28 mouse cellular contexts compared by ENCODE assay signal in genomic region chr13:51588005-51588404, GRCm38 (mm10). TPM values are rescaled to one million over a fixed set of nuclear protein-coding genes. Genes with fewer than 3 reads are reported as not detected.
DNase-seq lines count a peak whose midpoint lies in the region; ATAC-seq and TF ChIP-seq lines count a peak whose summit lies in the region.
"Had no signal": no experiment of that assay in that cellular context is flagged by ENCODE, and none has a peak within 500 bp of the region (broad histone marks: within the 10 kb centered on the region; RNA-seq: fewer than 3 reads in every experiment).

No protein-coding gene starts in this region.

- 0 out of 2 replicates have a peak overlapping the region, but pooled peaks have one; percentile 33 for H3K4me2 ChIP-seq in heart, embryonic 15.5 days
- no peak overlapping the region for H3K4me2 ChIP-seq in kidney, postnatal 0 days (ENCODE audit: low read length)
- H3K4me2 ChIP-seq: embryonic facial prominence, embryonic 15.5 days; hindbrain, embryonic 12.5 days had no signal

- no peak overlapping the region for H3K4me3 ChIP-seq in heart, embryonic 15.5 days
- no peak overlapping the region for H3K4me3 ChIP-seq in kidney, postnatal 0 days (replicated peaks; ENCODE audit: low read depth, low read length)
- H3K4me3 ChIP-seq: embryonic facial prominence, embryonic 15.5 days; erythroblast, embryonic 14.5 days; forebrain, embryonic 10.5 days; hindbrain, embryonic 12.5 days had no signal

- no peak overlapping the region for H3K27ac ChIP-seq in heart, embryonic 15.5 days
- no peak overlapping the region for H3K27ac ChIP-seq in kidney, postnatal 0 days
- H3K27ac ChIP-seq: embryonic facial prominence, embryonic 15.5 days; forebrain, embryonic 10.5 days; hindbrain, embryonic 12.5 days had no signal

- no peaks in the 10 kb centered on the region for H3K27me3 ChIP-seq in heart, embryonic 15.5 days
- no peaks in the 10 kb centered on the region for H3K27me3 ChIP-seq in kidney, postnatal 0 days (ENCODE audit: insufficient read depth, low read length)
- H3K27me3 ChIP-seq: embryonic facial prominence, embryonic 15.5 days; hindbrain, embryonic 12.5 days had no signal

- no peaks in the 10 kb centered on the region for H3K4me1 ChIP-seq in heart, embryonic 15.5 days (replicated peaks)
- H3K4me1 ChIP-seq in kidney, postnatal 0 days (replicated peaks; ENCODE audit: insufficient read depth, low read length) = no peaks in the 10 kb centered on the region
- H3K4me1 ChIP-seq: embryonic facial prominence, embryonic 15.5 days; forebrain, embryonic 10.5 days; hindbrain, embryonic 12.5 days had no signal

- H3K36me3 ChIP-seq in heart, embryonic 15.5 days = no peaks in the 10 kb centered on the region
- no peaks in the 10 kb centered on the region for H3K36me3 ChIP-seq in kidney, postnatal 0 days (ENCODE audit: insufficient read depth, low read length)
- H3K36me3 ChIP-seq: embryonic facial prominence, embryonic 15.5 days; forebrain, embryonic 10.5 days; G1E; hindbrain, embryonic 12.5 days had no signal

- no peak overlapping the region for H3K9ac ChIP-seq in heart, embryonic 15.5 days
- no peak overlapping the region for H3K9ac ChIP-seq in kidney, postnatal 0 days (ENCODE audit: low read depth, low read length)
- H3K9ac ChIP-seq: embryonic facial prominence, embryonic 15.5 days; hindbrain, embryonic 12.5 days had no signal

- no peaks in the 10 kb centered on the region for H3K9me3 ChIP-seq in heart, embryonic 15.5 days (replicated peaks)
- no peaks in the 10 kb centered on the region for H3K9me3 ChIP-seq in kidney, postnatal 0 days (replicated peaks; ENCODE audit: low read length)
- H3K9me3 ChIP-seq: embryonic facial prominence, embryonic 15.5 days had no signal

- 27% methylated on average over 4 of the region's 4 CpGs for WGBS in heart, embryonic 15.5 days
- 32% methylated on average over 4 of the region's 4 CpGs for WGBS in kidney, postnatal 0 days

- DNase-seq in frontal cortex, postnatal 14 days (ENCODE audit: low spot score in 2 of 2) = no peak
- no peak for DNase-seq in heart, adult 8-10 months (ENCODE audit: low spot score)
- peak; percentile 72 for DNase-seq in kidney, postnatal 0 days (ENCODE audit: low spot score)
- no peak for DNase-seq in kidney, adult 18-20 months
- peak; percentile 22 for DNase-seq in retina, postnatal 1 day
- DNase-seq in retina, embryonic 14.5 days (ENCODE audit: low spot score) = no peak
- DNase-seq: adrenal gland, adult 8-10 months; adrenal gland, postnatal 36 days; B cell, adult 2 months; cerebellum, adult 11 months; cerebellum, adult 8-10 months; cerebellum, postnatal 14 days; embryo, embryonic 11 days; gastrocnemius, postnatal 10 days; heart, adult 18-20 months; heart, postnatal 4 days had no signal

- no peak for TF ChIP-seq CTCF in kidney, postnatal 0 days (IDR thresholded peaks at IDR 0.05; ENCODE audit: low read depth)

- 0 out of 2 replicates have a peak, but pooled peaks have one; percentile 44 for ATAC-seq in frontal cortex, adult (ENCODE audit: low TSS enrichment)
- no peak for ATAC-seq in heart, embryonic 15.5 days (replicated peaks; ENCODE audit: insufficient number of reproducible peaks, insufficient read depth, low FRiP score, low read depth)
- no peak for ATAC-seq in kidney, postnatal 0 days (replicated peaks; ENCODE audit: low FRiP score, low read depth)
- ATAC-seq: CD4-positive, CD25-positive, alpha-beta regulatory T cell, adult 4 months; forebrain, embryonic 14.5 days; hindbrain, embryonic 16.5 days; inflammation-experienced regulatory T-cells, adult 6 months had no signal

RNA-seq across cellular contexts. Expression of gene Shc3, which starts 18.8 kb away (rescaled TPM):
- 0.19 and 0.37 TPM in 2 replicates for polyA plus RNA-seq in heart, embryonic 15.5 days (2015; fragmentation: Nextera tagmentation; extraction: Ambion mirVana)
- total RNA-seq in heart, adult 8-10 months (2022) = 1 to 10 TPM; 1.7 to 2.1 (median 1.8) TPM
- 0.34 TPM in 2 replicates for polyA plus RNA-seq in kidney, postnatal 0 days (2015; fragmentation: Nextera tagmentation; extraction: Ambion mirVana)
- total RNA-seq: common myeloid progenitor, adult 5-6 weeks had no signal
- polyA plus RNA-seq: CD4-positive, CD25-positive, alpha-beta regulatory T cell, adult 4 months; erythroblast, embryonic 14.5 days; G1E; inflammation-experienced regulatory T-cells, adult 6 months had no signal

RNA-seq across cellular contexts. Expression of gene Cks2, which starts 57.0 kb away (rescaled TPM):
- 221 and 236 TPM in 2 replicates for polyA plus RNA-seq in heart, embryonic 15.5 days (2015; fragmentation: Nextera tagmentation; extraction: Ambion mirVana)
- total RNA-seq in heart, adult 8-10 months (2022) = 1 to 10 TPM in 1 of 4 experiments, under 1 TPM in 2, not detected in 1; 0.66 to 1.1 (median 0.92) TPM
- 249 and 253 TPM in 2 replicates for polyA plus RNA-seq in kidney, postnatal 0 days (2015; fragmentation: Nextera tagmentation; extraction: Ambion mirVana)

Comparison
In these comparisons a context has a peak if more than half of its experiments do, and no peak if none do; other contexts are left out.
1. DNase-seq: peak in kidney, postnatal 0 days (single experiment) and retina, postnatal 1 day (single experiment); none in frontal cortex, postnatal 14 days (0 of 2), heart, adult 8-10 months (single experiment), kidney, adult 18-20 months (single experiment) and retina, embryonic 14.5 days (single experiment).